Mouse (Mus musculus): ENCODE measurements at regions not wholly inside any gene's neighbourhood (a gene's known extent, or its start where the extent isn't known, plus 50 kb on each side); places are given as distances from the start of the nearest gene placed in this dataset.

DNA sequence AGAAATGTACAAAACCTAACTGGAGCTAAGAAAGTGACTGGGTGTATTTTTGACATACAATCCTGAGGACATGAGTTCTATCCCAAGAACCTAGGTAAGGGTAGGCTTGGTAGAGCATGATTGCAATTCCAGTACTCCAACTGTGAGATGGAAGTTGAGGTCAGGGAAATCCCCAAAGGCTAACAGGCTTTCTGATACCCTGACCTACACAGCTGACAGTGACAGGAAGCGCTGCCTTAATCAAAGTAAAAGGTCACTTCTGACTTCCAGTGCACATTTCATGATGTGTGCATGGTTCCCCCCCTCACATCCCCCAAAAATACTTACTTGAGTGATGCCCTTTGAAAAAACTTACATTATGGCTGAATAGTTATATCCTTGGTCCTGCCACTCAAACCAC is 312.6 kb upstream of the Pitrm1 start:
- Histone ChIP-seq H3K4me3 (no peak overlapping the region), H3ac (ENCODE audit: control insufficient read depth, insufficient read length) (no peak overlapping the region), H3K27me3 (ENCODE audit: control insufficient read depth, insufficient read depth, insufficient read length) (no peaks in the 10 kb centered on the region), H3K36me3 (ENCODE audit: control insufficient read depth, insufficient read depth) (no peaks in the 10 kb centered on the region), H3K79me2 (ENCODE audit: control insufficient read depth, insufficient read depth) (no peaks in the 10 kb centered on the region), H3K4me2 (ENCODE audit: low read depth) (no peak overlapping the region)
- TF ChIP-seq MAX (IDR thresholded peaks at IDR 0.05; ENCODE audit: low read depth) (no peak), E2F4 (IDR thresholded peaks at IDR 0.05; ENCODE audit: insufficient read depth) (no peak), POLR2A (IDR thresholded peaks at IDR 0.05; ENCODE audit: insufficient read length, low read depth) (no peak), USF1 (IDR thresholded peaks at IDR 0.05; ENCODE audit: low read depth) (no peak), TCF3 (IDR thresholded peaks at IDR 0.05; ENCODE audit: insufficient read length, low read depth) (no peak), TCF12 (IDR thresholded peaks at IDR 0.05; ENCODE audit: insufficient read depth, poor library complexity, severe bottlenecking) (no peak), SRF (IDR thresholded peaks at IDR 0.05; ENCODE audit: control insufficient read depth, insufficient read length, low read depth) (no peak), CEBPB (IDR thresholded peaks at IDR 0.05; ENCODE audit: insufficient read depth, poor library complexity, severe bottlenecking) (no peak), POLR2AphosphoS2 (IDR thresholded peaks at IDR 0.05; ENCODE audit: insufficient read length, low read depth) (no peak), MYOG (IDR thresholded peaks at IDR 0.05; ENCODE audit: control insufficient read depth in 1 of 3, insufficient read depth in 1 of 3, insufficient read length in 2 of 3, low read depth in 2 of 3) (no peak), MYOD1 (IDR thresholded peaks at IDR 0.05; ENCODE audit: control insufficient read depth in 1 of 3, insufficient read length in 2 of 3, low read depth in 2 of 3) (no peak), REST (IDR thresholded peaks at IDR 0.05; ENCODE audit: insufficient read depth, insufficient read length) (no peak)

DNA sequence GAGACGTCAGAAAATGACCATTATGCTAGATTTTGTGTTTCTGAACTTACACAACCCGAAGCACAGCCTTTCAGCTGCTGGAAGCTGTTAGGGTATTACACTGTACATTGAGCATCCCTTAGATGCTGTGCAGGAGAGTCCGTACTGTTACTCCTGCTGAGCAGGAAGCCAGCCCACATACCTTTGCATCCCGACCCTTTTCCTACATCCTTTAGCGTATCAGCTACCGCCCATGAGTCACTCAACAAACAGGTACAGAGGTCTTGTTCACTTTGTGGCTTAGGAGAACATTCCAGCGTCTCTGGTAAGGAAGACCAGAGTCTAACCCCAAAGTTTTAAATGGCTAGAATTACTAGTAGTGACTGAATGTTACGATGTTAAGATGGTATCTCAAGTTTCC is 311.4 kb upstream of the Pitrm1 start:
- Histone ChIP-seq H3K4me3 (no peak overlapping the region), H3K4me2 (ENCODE audit: low read depth) (no peak overlapping the region), H3K79me2 (ENCODE audit: control insufficient read depth, insufficient read depth) (no peaks in the 10 kb centered on the region), H3K36me3 (ENCODE audit: control insufficient read depth, insufficient read depth) (no peaks in the 10 kb centered on the region), H3K27me3 (ENCODE audit: control insufficient read depth, insufficient read depth, insufficient read length) (no peaks in the 10 kb centered on the region), H3ac (ENCODE audit: control insufficient read depth, insufficient read length) (no peak overlapping the region)
- no peak for TF ChIP-seq E2F4 (IDR thresholded peaks at IDR 0.05; ENCODE audit: insufficient read depth)
- TF ChIP-seq MAX (IDR thresholded peaks at IDR 0.05; ENCODE audit: low read depth) = no peak
- TF ChIP-seq USF1 (IDR thresholded peaks at IDR 0.05; ENCODE audit: low read depth) = no peak
- no peak for TF ChIP-seq POLR2A (IDR thresholded peaks at IDR 0.05; ENCODE audit: insufficient read length, low read depth)
- TF ChIP-seq TCF12 (IDR thresholded peaks at IDR 0.05; ENCODE audit: insufficient read depth, poor library complexity, severe bottlenecking) = no peak
- TF ChIP-seq SRF (IDR thresholded peaks at IDR 0.05; ENCODE audit: control insufficient read depth, insufficient read length, low read depth) = no peak

DNA sequence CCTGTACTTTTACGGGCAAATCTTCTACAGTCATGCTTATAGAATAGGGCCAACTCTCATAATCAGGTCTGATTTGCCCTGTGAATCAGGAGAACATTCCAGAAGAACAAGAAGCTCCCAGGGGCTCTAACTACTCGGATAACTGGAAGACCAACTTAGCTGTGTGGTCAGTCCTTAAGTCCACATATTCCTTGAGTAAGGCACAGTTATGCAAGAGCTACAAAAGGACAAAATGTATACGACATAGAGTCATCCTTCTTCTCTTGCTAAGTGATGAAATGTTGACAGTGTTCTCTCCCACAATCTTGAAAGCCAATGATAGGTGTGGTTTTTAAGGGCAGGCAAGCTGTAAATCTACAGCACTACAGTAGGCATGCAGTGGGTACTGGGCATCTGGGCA is 310.7 kb upstream of the Pitrm1 start:
- Histone ChIP-seq H3K36me3 (ENCODE audit: control insufficient read depth, insufficient read depth) (no peaks in the 10 kb centered on the region), H3K4me2 (ENCODE audit: low read depth) (no peak overlapping the region), H3K4me3 (no peak overlapping the region), H3ac (ENCODE audit: control insufficient read depth, insufficient read length) (no peak overlapping the region), H3K27me3 (ENCODE audit: control insufficient read depth, insufficient read depth, insufficient read length) (no peaks in the 10 kb centered on the region), H3K79me2 (ENCODE audit: control insufficient read depth, insufficient read depth) (no peaks in the 10 kb centered on the region)
- TF ChIP-seq MYOD1 (IDR thresholded peaks at IDR 0.05; ENCODE audit: control insufficient read depth in 1 of 3, insufficient read length in 2 of 3, low read depth in 2 of 3) = no peak
- TF ChIP-seq CEBPB (IDR thresholded peaks at IDR 0.05; ENCODE audit: insufficient read depth, poor library complexity, severe bottlenecking) = 0 out of 2 replicates have a peak, but pooled peaks have one; percentile 37

- Histone ChIP-seq H3K4me2 (ENCODE audit: low read depth) (no peak overlapping the region), H3K79me2 (ENCODE audit: control insufficient read depth, insufficient read depth) (no peaks in the 10 kb centered on the region), H3K27me3 (ENCODE audit: control insufficient read depth, insufficient read depth, insufficient read length) (no peaks in the 10 kb centered on the region), H3ac (ENCODE audit: control insufficient read depth, insufficient read length) (no peak overlapping the region), H3K36me3 (ENCODE audit: control insufficient read depth, insufficient read depth) (no peaks in the 10 kb centered on the region), H3K4me3 (no peak overlapping the region)
- TF ChIP-seq MYOD1 (IDR thresholded peaks at IDR 0.05; ENCODE audit: control insufficient read depth in 1 of 3, insufficient read length in 2 of 3, low read depth in 2 of 3) (no peak), MAX (IDR thresholded peaks at IDR 0.05; ENCODE audit: low read depth) (no peak), POLR2AphosphoS2 (IDR thresholded peaks at IDR 0.05; ENCODE audit: insufficient read length, low read depth) (no peak), MYOG (IDR thresholded peaks at IDR 0.05; ENCODE audit: control insufficient read depth in 1 of 3, insufficient read depth in 1 of 3, insufficient read length in 2 of 3, low read depth in 2 of 3) (no peak), REST (IDR thresholded peaks at IDR 0.05; ENCODE audit: insufficient read depth, insufficient read length) (no peak), E2F4 (IDR thresholded peaks at IDR 0.05; ENCODE audit: insufficient read depth) (no peak)
Measured at GRCm38 (mm10) chr13:6240855-6241254, 307.1 kb upstream of the Pitrm1 start.

GRCm38 (mm10) chr13:6241472-6242123 is 306.4 kb upstream of the Pitrm1 start:
- Histone ChIP-seq H3K36me3 (ENCODE audit: control insufficient read depth, insufficient read depth) (no peaks in the 10 kb centered on the region), H3K79me2 (ENCODE audit: control insufficient read depth, insufficient read depth) (no peaks in the 10 kb centered on the region), H3K4me2 (ENCODE audit: low read depth) (no peak overlapping the region), H3ac (ENCODE audit: control insufficient read depth, insufficient read length) (no peak overlapping the region), H3K27me3 (ENCODE audit: control insufficient read depth, insufficient read depth, insufficient read length) (no peaks in the 10 kb centered on the region), H3K4me3 (no peak overlapping the region)
- no peak for TF ChIP-seq SRF (IDR thresholded peaks at IDR 0.05; ENCODE audit: control insufficient read depth, insufficient read length, low read depth)
- TF ChIP-seq MYOG (IDR thresholded peaks at IDR 0.05; ENCODE audit: control insufficient read depth in 1 of 3, insufficient read depth in 1 of 3, insufficient read length in 2 of 3, low read depth in 2 of 3) = no peak
- TF ChIP-seq TCF3 (IDR thresholded peaks at IDR 0.05; ENCODE audit: insufficient read length, low read depth) = no peak
- no peak for TF ChIP-seq CEBPB (IDR thresholded peaks at IDR 0.05; ENCODE audit: insufficient read depth, poor library complexity, severe bottlenecking)
- TF ChIP-seq MYOD1 (IDR thresholded peaks at IDR 0.05; ENCODE audit: control insufficient read depth in 1 of 3, insufficient read length in 2 of 3, low read depth in 2 of 3) = no peak
- TF ChIP-seq POLR2A (IDR thresholded peaks at IDR 0.05; ENCODE audit: insufficient read length, low read depth) = no peak
- TF ChIP-seq E2F4 (IDR thresholded peaks at IDR 0.05; ENCODE audit: insufficient read depth) = no peak
- TF ChIP-seq TCF12 (IDR thresholded peaks at IDR 0.05; ENCODE audit: insufficient read depth, poor library complexity, severe bottlenecking) = no peak
- no peak for TF ChIP-seq USF1 (IDR thresholded peaks at IDR 0.05; ENCODE audit: low read depth)
- TF ChIP-seq MAX (IDR thresholded peaks at IDR 0.05; ENCODE audit: low read depth) = no peak
- no peak for TF ChIP-seq REST (IDR thresholded peaks at IDR 0.05; ENCODE audit: insufficient read depth, insufficient read length)
- no peak for TF ChIP-seq POLR2AphosphoS2 (IDR thresholded peaks at IDR 0.05; ENCODE audit: insufficient read length, low read depth)

Measured in myocyte (in vitro differentiated cells).